Mouse (Mus musculus): Measurements from ENCODE around the gene Aanat. TPM values are rescaled to one million over a fixed set of nuclear protein-coding genes. Genes with fewer than 3 reads are reported as not detected.

Gene Aanat
- polyA plus RNA-seq, 1 experiment from 2014 or later, result not detected

Other genes with a start within 250 kb of the Aanat start
- 9.1 and 14.1 TPM in 2 replicates for gene Rnf157, start 173.4 kb upstream of the Aanat start, polyA plus RNA-seq (2014; fragmentation: Nextera tagmentation; extraction: Ambion mirVana)
- 79.7 and 80.8 TPM in 2 replicates for gene Ubald2, start 152.3 kb upstream of the Aanat start, polyA plus RNA-seq (2014; fragmentation: Nextera tagmentation; extraction: Ambion mirVana)
- 0.34 and 0.39 TPM in 2 replicates for gene Qrich2, start 120.2 kb upstream of the Aanat start, polyA plus RNA-seq (2014; fragmentation: Nextera tagmentation; extraction: Ambion mirVana)
- 160 and 212 TPM in 2 replicates for gene Prpsap1, start 92.2 kb upstream of the Aanat start, polyA plus RNA-seq (2014; fragmentation: Nextera tagmentation; extraction: Ambion mirVana)
- 3.0 and 3.7 TPM in 2 replicates for gene Sphk1, start 55.5 kb upstream of the Aanat start, polyA plus RNA-seq (2014; fragmentation: Nextera tagmentation; extraction: Ambion mirVana)
- gene Ube2o, start 5.0 kb upstream of the Aanat start, polyA plus RNA-seq (2014; fragmentation: Nextera tagmentation; extraction: Ambion mirVana), result 11.2 and 13.5 TPM in 2 replicates
- 5.4 and 7.2 TPM in 2 replicates for gene Rhbdf2, start 40.6 kb downstream of the Aanat start, polyA plus RNA-seq (2014; fragmentation: Nextera tagmentation; extraction: Ambion mirVana)
- gene Prcd, start 67.1 kb downstream of the Aanat start, polyA plus RNA-seq (2014; fragmentation: Nextera tagmentation; extraction: Ambion mirVana), result 1.1 and 1.4 TPM in 2 replicates
- gene Cygb, start 67.9 kb downstream of the Aanat start, polyA plus RNA-seq (2014; fragmentation: Nextera tagmentation; extraction: Ambion mirVana), result 11.0 and 11.3 TPM in 2 replicates
- not detected in 2 replicates for gene St6galnac1, start 189.1 kb downstream of the Aanat start, polyA plus RNA-seq (2014; fragmentation: Nextera tagmentation; extraction: Ambion mirVana)
- gene Mxra7, start 241.6 kb downstream of the Aanat start, polyA plus RNA-seq (2014; fragmentation: Nextera tagmentation; extraction: Ambion mirVana), result 11.1 and 16.0 TPM in 2 replicates